Mouse (Mus musculus) brain, adult 10 weeks (tissue): ENCODE data around the gene Nectin4. TPM values are rescaled to one million over a fixed set of nuclear protein-coding genes. Genes with fewer than 3 reads are reported as not detected.

ENCODE experiments used
- polyA plus RNA-seq: library from polyadenylated mRNA; stranded (reverse); fragments of 350-450 nt; fragmentation: Illumina TruSeq; extraction: RNeasy Lipid Tissue Mini Kit (QIAGEN cat#74804); gene quantifications from one replicate; pipeline ENCODE4 v1.2.3, GENCODE M21; 2015; ENCODE audit warnings: low read depth, low replicate concordance

Gene Nectin4
- polyA plus RNA-seq: 4.8 TPM

GRCm38 (mm10) chr1:171369845-171370556, at the start of gene Nectin4:
TSS of gene Nectin4 (plus strand) at chr1:171370099.

DNA sequence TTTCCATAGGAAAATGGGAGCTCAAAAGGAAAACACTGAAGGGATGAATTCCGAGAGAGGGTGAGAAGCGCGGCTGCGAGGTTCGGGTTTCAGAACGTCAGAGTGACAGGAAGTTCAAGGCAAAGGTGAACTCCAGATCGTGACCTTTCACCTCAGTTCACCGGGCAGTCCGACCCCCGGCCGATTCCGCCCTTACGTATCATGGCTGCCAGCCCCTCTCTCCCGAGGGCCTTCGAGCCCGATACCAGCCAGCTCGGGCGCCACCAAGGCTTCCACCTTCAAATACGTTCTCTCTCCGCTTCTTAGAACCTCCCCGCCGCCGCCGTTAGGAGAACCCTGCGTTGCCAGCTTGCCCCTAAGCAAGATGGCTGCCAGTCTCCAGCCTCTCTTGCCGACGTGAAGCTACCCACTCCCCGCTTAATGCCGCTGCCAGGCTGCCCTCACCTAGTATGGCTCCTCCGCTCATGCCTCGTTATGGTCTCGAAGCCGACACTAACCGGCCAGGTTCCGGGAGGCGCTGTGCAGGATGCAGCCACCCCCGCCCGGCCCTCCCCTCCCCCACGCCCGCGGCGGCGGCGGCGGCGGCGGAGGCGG, 41.0 kb upstream of the Nectin4 start, which contains the start of gene Dedd:
Gene Dedd, plus strand, starts transcription at position 307 of the 594 bp plus-strand sequence.

GRCm38 (mm10) chr1:171345225-171346094, 24.4 kb upstream of the Nectin4 start, which contains the start of the genes Nit1 and Pfdn2:
TSS of gene Nit1 (minus strand) at chr1:171345646.
TSS of gene Pfdn2 (plus strand) at chr1:171345670.

GRCm38 (mm10) chr1:171360656-171361055, 9.2 kb upstream of the Nectin4 start, which contains the start of gene Klhdc9:
TSS of gene Klhdc9 (minus strand) at chr1:171360798.

DNA sequence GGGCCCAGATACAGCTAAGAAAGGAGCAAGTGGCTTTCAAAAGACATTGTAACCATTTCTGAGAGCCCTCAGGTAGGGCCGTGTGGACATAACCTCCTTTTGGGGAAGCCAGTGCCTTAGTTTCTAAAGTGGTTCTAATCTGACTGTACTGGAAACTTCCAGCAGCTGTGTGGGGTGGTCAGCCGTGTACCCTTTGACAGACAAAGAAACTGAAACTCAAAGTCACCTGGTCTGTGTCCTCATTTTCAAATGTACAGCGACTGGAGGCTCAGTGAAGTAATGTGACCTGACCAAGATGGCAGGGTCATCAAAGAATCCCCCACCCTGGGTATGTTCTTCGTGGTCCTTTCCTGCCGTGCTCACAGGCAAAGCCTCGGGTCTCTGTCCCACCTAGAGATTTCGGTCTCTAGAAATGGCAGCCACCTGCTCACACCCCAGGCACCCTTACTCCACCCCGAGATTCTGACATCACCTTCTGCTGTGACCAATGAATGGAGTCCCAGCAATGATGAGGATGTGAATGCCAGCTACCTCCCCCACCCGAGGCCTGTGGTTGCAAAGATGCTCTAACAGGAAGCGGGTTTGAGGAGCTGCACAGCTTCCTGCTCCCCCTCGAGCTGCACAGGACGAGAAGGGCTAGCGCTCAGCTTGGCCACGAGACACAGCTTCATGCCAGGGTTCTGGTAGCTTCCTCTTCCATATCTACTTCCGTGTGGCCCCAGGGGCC, 18.6 kb downstream of the Nectin4 start, which contains the start of gene Arhgap30:
Gene Arhgap30, plus strand, starts transcription at position 579 of the 727 bp plus-strand sequence.

GRCm38 (mm10) chr1:171410947-171411484, 41.1 kb downstream of the Nectin4 start, which contains the start of gene Usf1:
TSS of gene Usf1 (plus strand) at chr1:171411313.

GRCm38 (mm10) chr1:171418660-171419059, 48.8 kb downstream of the Nectin4 start, which contains the start of gene Tstd1:
TSS of gene Tstd1 (plus strand) at chr1:171418872.

DNA sequence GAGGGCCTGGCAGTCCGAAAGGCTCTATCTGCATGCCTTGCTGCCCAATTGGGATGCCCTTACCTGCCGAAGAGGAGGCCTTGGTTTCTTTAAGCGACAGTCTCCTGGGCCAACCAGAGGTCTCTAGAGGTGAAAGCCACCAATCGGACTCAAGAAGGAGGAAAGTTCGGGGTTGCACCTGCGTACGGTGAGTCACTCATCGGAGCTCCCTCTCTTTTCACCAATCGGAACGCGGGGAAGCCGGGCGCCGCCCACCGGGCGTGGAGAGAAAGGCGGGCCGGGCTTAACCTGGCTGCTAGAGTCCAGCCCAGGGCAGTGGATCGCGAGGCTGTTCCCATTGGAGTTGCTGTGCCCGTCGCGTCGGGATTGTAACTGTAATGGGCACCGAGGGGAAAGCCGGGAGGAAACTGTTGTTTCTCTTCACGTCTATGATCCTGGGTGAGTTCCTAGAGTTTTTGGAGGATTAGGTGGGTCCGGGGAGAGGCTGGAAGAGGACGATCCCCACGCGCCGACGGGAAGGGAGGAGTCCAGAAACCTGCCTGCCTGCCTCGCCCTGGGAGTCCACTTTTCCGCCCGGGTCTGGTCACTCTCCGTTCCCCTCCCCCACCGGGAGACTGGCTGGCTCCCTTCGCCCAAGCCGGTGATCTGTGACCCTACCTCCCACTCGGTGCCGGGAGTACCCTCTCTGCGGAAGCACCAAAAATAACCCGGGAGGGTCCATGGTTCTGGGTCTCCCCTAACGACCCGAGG, 67.5 kb downstream of the Nectin4 start, which contains the start of gene F11r:
Gene F11r, plus strand, starts transcription at position 272 of the 750 bp plus-strand sequence.

Other genes with a start within 250 kb of the Nectin4 start
- gene Sdhc, start 219.5 kb upstream of the Nectin4 start, polyA plus RNA-seq: 136 TPM
- gene Mpz, start 219.4 kb upstream of the Nectin4 start, polyA plus RNA-seq: not detected
- gene Pcp4l1, start 173.8 kb upstream of the Nectin4 start, polyA plus RNA-seq: 282 TPM
- gene Nr1i3, start 156.1 kb upstream of the Nectin4 start, polyA plus RNA-seq: 0.48 TPM
- 118 TPM for gene Tomm40l, start 147.6 kb upstream of the Nectin4 start, polyA plus RNA-seq
- 6.9 TPM for gene Apoa2, start 145.0 kb upstream of the Nectin4 start, polyA plus RNA-seq
- gene Fcer1g, start 135.7 kb upstream of the Nectin4 start, polyA plus RNA-seq: 35.4 TPM
- gene Adamts4, start 119.7 kb upstream of the Nectin4 start, polyA plus RNA-seq: 15.3 TPM
- 322 TPM for gene Ndufs2, start 118.7 kb upstream of the Nectin4 start, polyA plus RNA-seq
- 44.0 TPM for gene B4galt3, start 99.8 kb upstream of the Nectin4 start, polyA plus RNA-seq
- gene Ppox, start 88.9 kb upstream of the Nectin4 start, polyA plus RNA-seq: 35.3 TPM
- 47.5 TPM for gene Usp21, start 82.1 kb upstream of the Nectin4 start, polyA plus RNA-seq
- 187 TPM for gene Ufc1, start 75.1 kb upstream of the Nectin4 start, polyA plus RNA-seq
- gene Dedd, start 41.0 kb upstream of the Nectin4 start, polyA plus RNA-seq: 42.7 TPM
- 59.9 TPM for gene Nit1, start 24.5 kb upstream of the Nectin4 start, polyA plus RNA-seq
- gene Pfdn2, start 24.4 kb upstream of the Nectin4 start, polyA plus RNA-seq: 221 TPM
- gene Klhdc9, start 9.3 kb upstream of the Nectin4 start, polyA plus RNA-seq: 5.8 TPM
- 2.2 TPM for gene Arhgap30, start 18.9 kb downstream of the Nectin4 start, polyA plus RNA-seq
- gene Usf1, start 41.2 kb downstream of the Nectin4 start, polyA plus RNA-seq: 125 TPM
- gene Tstd1, start 48.8 kb downstream of the Nectin4 start, polyA plus RNA-seq: not detected
- gene F11r, start 67.4 kb downstream of the Nectin4 start, polyA plus RNA-seq: 10.4 TPM
- 6.3 TPM for gene Alyref2, start 133.4 kb downstream of the Nectin4 start, polyA plus RNA-seq
- not detected for gene Itln1, start 165.2 kb downstream of the Nectin4 start, polyA plus RNA-seq
- gene Cd244a, start 189.1 kb downstream of the Nectin4 start, polyA plus RNA-seq: not detected
- 0.21 TPM for gene Ly9, start 237.3 kb downstream of the Nectin4 start, polyA plus RNA-seq